Mouse (Mus musculus): ENCODE measurements around the gene Pam16. TPM values are rescaled to one million over a fixed set of nuclear protein-coding genes. Genes with fewer than 3 reads are reported as not detected.
A peak's percentile ranks its signal among the peaks of the same experiment; 100 is the strongest.

The Pam16 gene
- polyA plus RNA-seq, 1 experiment from 2014 or later: 91.2 TPM

- no peaks in the 10 kb centered on the region for H3K9me3 ChIP-seq (replicated peaks; ENCODE audit: control insufficient read depth, low read length)
- H3K36me3 ChIP-seq (ENCODE audit: control insufficient read depth, insufficient read depth): no peaks in the 10 kb centered on the region
- peak overlapping the region; percentile 86 for H3K4me3 ChIP-seq (ENCODE audit: low read length)
- ATAC-seq (replicated peaks; ENCODE audit: extremely low read depth, insufficient read depth, low FRiP score): no peak
- H3K9ac ChIP-seq (ENCODE audit: low read length): peak overlapping the region; percentile 91
- peak overlapping the region; percentile 94 for H3K27ac ChIP-seq (ENCODE audit: low read length)
- no peaks in the 10 kb centered on the region for H3K27me3 ChIP-seq (ENCODE audit: control insufficient read depth, insufficient read depth, low read length)
- H3K4me2 ChIP-seq (ENCODE audit: low read depth, low read length): peak overlapping the region; percentile 94
- WGBS: 28% methylated on average over 3 of the region's 3 CpGs
- peaks cover 66% of the 10 kb centered on the region for H3K4me1 ChIP-seq (ENCODE audit: control insufficient read depth, insufficient read depth, low read length)
Observed at GRCm38 (mm10) chr16:4641119-4641838, 16.5 kb upstream of the Pam16 start.

GRCm38 (mm10) chr16:4640267-4641005 lies 15.6 kb upstream of the Pam16 start:
- no peaks in the 10 kb centered on the region for H3K9me3 ChIP-seq (replicated peaks; ENCODE audit: control insufficient read depth, low read length)
- no peaks in the 10 kb centered on the region for H3K27me3 ChIP-seq (ENCODE audit: control insufficient read depth, insufficient read depth, low read length)
- 6% methylated on average over 17 of the region's 17 CpGs for WGBS
- no peaks in the 10 kb centered on the region for H3K36me3 ChIP-seq (ENCODE audit: control insufficient read depth, insufficient read depth)
- peaks cover 64% of the 10 kb centered on the region for H3K4me1 ChIP-seq (ENCODE audit: control insufficient read depth, insufficient read depth, low read length)
- H3K4me2 ChIP-seq (ENCODE audit: low read depth, low read length): peak overlapping the region; percentile 94
- peak overlapping the region; percentile 94 for H3K27ac ChIP-seq (ENCODE audit: low read length)
- H3K9ac ChIP-seq (ENCODE audit: low read length): peak overlapping the region; percentile 91
- H3K4me3 ChIP-seq (ENCODE audit: low read length): peak overlapping the region; percentile 86
- no peak for ATAC-seq (replicated peaks; ENCODE audit: extremely low read depth, insufficient read depth, low FRiP score)

DNA sequence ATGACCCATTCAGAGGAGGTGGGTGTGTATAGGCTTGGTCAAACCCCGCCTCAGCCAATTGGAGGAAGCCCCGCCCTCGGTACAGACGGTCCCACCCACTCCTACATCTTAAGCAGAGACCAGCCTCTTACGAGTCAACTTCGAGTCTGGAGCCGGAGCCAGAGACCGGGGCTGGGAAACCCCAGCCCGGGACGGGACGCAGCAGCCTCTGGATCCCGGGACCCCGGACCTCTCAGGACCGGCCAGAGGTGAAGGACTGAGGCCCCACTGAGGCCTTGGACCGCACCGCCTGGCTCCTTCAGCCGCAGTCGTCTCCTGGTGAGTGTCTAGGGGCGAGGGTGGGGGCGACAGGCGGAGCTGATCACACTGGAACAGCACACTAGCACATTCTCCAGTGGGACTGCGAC lies 15.0 kb upstream of the Pam16 start, which contains the start of the genes Vasn and Dnaja3:
Vasn (plus strand) TSS at position 111 of the 407 bp plus-strand sequence.
Dnaja3 (plus strand) TSS at position 159 of the 407 bp plus-strand sequence.
- ATAC-seq (replicated peaks; ENCODE audit: extremely low read depth, insufficient read depth, low FRiP score): peak; percentile 83
- Histone ChIP-seq H3K27ac (ENCODE audit: low read length) (peak within 1 kb of the TSS; percentile 94), H3K9me3 (replicated peaks; ENCODE audit: control insufficient read depth, low read length) (no peaks in the 10 kb centered on the region), H3K4me2 (ENCODE audit: low read depth, low read length) (peak within 1 kb of the TSS; percentile 94), H3K4me1 (ENCODE audit: control insufficient read depth, insufficient read depth, low read length) (peaks cover 64% of the 10 kb centered on the region), H3K9ac (ENCODE audit: low read length) (peak within 1 kb of the TSS; percentile 91), H3K36me3 (ENCODE audit: control insufficient read depth, insufficient read depth) (no peaks in the 10 kb centered on the region), H3K4me3 (ENCODE audit: low read length) (peak within 1 kb of the TSS; percentile 86), H3K27me3 (ENCODE audit: control insufficient read depth, insufficient read depth, low read length) (no peaks in the 10 kb centered on the region)
- WGBS: under 1% methylated on average over 22 of the region's 22 CpGs

DNA sequence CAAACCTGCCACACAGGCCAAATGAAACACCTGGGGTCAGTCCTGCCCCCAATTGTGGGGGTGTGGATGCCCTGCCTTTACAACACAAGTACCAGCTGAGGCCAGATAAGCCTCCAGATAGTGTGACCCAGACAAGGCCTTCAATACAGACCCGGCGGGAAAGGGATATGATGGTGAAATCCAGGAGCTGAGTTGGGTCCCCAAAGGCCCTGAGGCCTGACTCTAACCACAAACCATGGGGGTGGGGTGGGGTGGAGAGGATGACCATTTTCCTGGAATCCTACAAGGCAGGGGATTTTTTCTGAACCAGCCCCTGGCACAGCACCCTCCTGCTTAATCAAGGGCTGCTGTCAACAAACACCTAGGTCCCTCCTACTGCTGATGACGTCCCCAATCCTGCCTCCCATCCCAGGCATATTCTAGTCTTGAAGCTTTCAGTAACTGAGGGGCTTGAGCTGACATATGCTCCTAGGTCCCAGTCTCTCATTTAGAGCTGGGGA lies 14.2 kb upstream of the Pam16 start:
- no peaks in the 10 kb centered on the region for H3K36me3 ChIP-seq (ENCODE audit: control insufficient read depth, insufficient read depth)
- ATAC-seq (replicated peaks; ENCODE audit: extremely low read depth, insufficient read depth, low FRiP score): no peak
- no peak overlapping the region for H3K27ac ChIP-seq (ENCODE audit: low read length)
- peaks cover 61% of the 10 kb centered on the region for H3K4me1 ChIP-seq (ENCODE audit: control insufficient read depth, insufficient read depth, low read length)
- H3K27me3 ChIP-seq (ENCODE audit: control insufficient read depth, insufficient read depth, low read length): no peaks in the 10 kb centered on the region
- WGBS: 52% methylated on average over 3 of the region's 3 CpGs
- H3K9ac ChIP-seq (ENCODE audit: low read length): no peak overlapping the region
- no peak overlapping the region for H3K4me3 ChIP-seq (ENCODE audit: low read length)
- H3K4me2 ChIP-seq (ENCODE audit: low read depth, low read length): no peak overlapping the region
- H3K9me3 ChIP-seq (replicated peaks; ENCODE audit: control insufficient read depth, low read length): no peaks in the 10 kb centered on the region

DNA sequence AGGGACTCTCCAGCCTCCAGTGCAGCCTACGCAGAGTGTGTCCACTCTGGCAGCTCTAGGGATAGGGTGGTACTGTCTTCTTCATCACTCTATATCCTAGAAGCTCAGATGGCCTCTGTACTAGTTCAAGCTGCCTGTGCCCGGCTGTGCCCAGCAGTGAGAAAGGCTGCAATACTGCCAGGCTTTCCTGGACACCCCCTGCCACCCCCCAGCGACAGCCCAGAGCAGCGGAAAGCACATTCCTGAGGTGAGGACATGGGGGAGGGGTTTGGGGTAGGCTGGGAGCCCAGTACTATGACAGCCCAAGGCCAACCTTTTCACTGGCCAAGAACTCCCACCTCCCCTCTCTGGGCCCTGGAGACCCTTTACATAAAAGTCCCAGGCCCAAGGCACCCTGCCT lies 11.0 kb upstream of the Pam16 start:
- WGBS: 50% methylated on average over 4 of the region's 4 CpGs
- Histone ChIP-seq H3K4me2 (ENCODE audit: low read depth, low read length) (no peak overlapping the region), H3K36me3 (ENCODE audit: control insufficient read depth, insufficient read depth) (no peaks in the 10 kb centered on the region), H3K9me3 (replicated peaks; ENCODE audit: control insufficient read depth, low read length) (no peaks in the 10 kb centered on the region), H3K27ac (ENCODE audit: low read length) (no peak overlapping the region), H3K27me3 (ENCODE audit: control insufficient read depth, insufficient read depth, low read length) (no peaks in the 10 kb centered on the region), H3K9ac (ENCODE audit: low read length) (peak overlapping the region; percentile 41), H3K4me3 (ENCODE audit: low read length) (no peak overlapping the region), H3K4me1 (ENCODE audit: control insufficient read depth, insufficient read depth, low read length) (peaks cover 29% of the 10 kb centered on the region)
- ATAC-seq (replicated peaks; ENCODE audit: extremely low read depth, insufficient read depth, low FRiP score): no peak

GRCm38 (mm10) chr16:4634681-4635080 lies 9.9 kb upstream of the Pam16 start:
- peak overlapping the region; percentile 41 for H3K9ac ChIP-seq (ENCODE audit: low read length)
- no peak overlapping the region for H3K4me3 ChIP-seq (ENCODE audit: low read length)
- no peaks in the 10 kb centered on the region for H3K36me3 ChIP-seq (ENCODE audit: control insufficient read depth, insufficient read depth)
- no peaks in the 10 kb centered on the region for H3K9me3 ChIP-seq (replicated peaks; ENCODE audit: control insufficient read depth, low read length)
- H3K4me2 ChIP-seq (ENCODE audit: low read depth, low read length): no peak overlapping the region
- ATAC-seq (replicated peaks; ENCODE audit: extremely low read depth, insufficient read depth, low FRiP score): no peak
- H3K27me3 ChIP-seq (ENCODE audit: control insufficient read depth, insufficient read depth, low read length): no peaks in the 10 kb centered on the region
- H3K4me1 ChIP-seq (ENCODE audit: control insufficient read depth, insufficient read depth, low read length): peaks cover 24% of the 10 kb centered on the region
- H3K27ac ChIP-seq (ENCODE audit: low read length): peak overlapping the region; percentile 47; the same call in 1 of the 2 replicates
- 55% methylated on average over 9 of the region's 9 CpGs for WGBS

DNA sequence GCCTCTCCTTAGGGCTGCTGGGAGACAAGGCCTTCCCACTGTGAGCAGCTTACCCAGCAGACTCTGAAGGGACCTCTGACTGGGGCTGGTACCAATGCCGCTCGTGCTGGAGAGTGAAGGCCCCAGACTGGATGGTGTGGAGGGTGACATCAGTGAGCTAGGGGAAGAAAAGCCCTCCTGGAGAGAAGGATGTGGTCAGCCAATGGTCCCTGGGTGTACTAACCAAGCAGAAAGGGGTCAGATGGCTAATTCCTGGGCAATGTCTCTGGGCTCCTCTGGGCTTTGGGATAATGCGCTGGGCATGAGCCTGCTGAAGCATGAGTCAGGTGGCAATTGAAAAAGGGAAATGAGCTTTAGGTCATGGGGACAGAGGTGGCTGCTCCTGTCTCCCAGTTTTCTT lies 8.9 kb upstream of the Pam16 start:
- no peak for ATAC-seq (replicated peaks; ENCODE audit: extremely low read depth, insufficient read depth, low FRiP score)
- Histone ChIP-seq H3K27me3 (ENCODE audit: control insufficient read depth, insufficient read depth, low read length) (no peaks in the 10 kb centered on the region), H3K9ac (ENCODE audit: low read length) (no peak overlapping the region), H3K4me2 (ENCODE audit: low read depth, low read length) (no peak overlapping the region), H3K9me3 (replicated peaks; ENCODE audit: control insufficient read depth, low read length) (no peaks in the 10 kb centered on the region), H3K4me1 (ENCODE audit: control insufficient read depth, insufficient read depth, low read length) (peaks cover 18% of the 10 kb centered on the region), H3K4me3 (ENCODE audit: low read length) (no peak overlapping the region), H3K36me3 (ENCODE audit: control insufficient read depth, insufficient read depth) (no peaks in the 10 kb centered on the region), H3K27ac (ENCODE audit: low read length) (no peak overlapping the region)
- WGBS: 91% methylated on average over 3 of the region's 3 CpGs

- no peaks in the 10 kb centered on the region for H3K36me3 ChIP-seq (ENCODE audit: control insufficient read depth, insufficient read depth)
- H3K4me3 ChIP-seq (ENCODE audit: low read length): no peak overlapping the region
- H3K4me2 ChIP-seq (ENCODE audit: low read depth, low read length): no peak overlapping the region
- H3K9ac ChIP-seq (ENCODE audit: low read length): no peak overlapping the region
- ATAC-seq (replicated peaks; ENCODE audit: extremely low read depth, insufficient read depth, low FRiP score): no peak
- no peaks in the 10 kb centered on the region for H3K9me3 ChIP-seq (replicated peaks; ENCODE audit: control insufficient read depth, low read length)
- H3K4me1 ChIP-seq (ENCODE audit: control insufficient read depth, insufficient read depth, low read length): peaks cover 20% of the 10 kb centered on the region
- no peaks in the 10 kb centered on the region for H3K27me3 ChIP-seq (ENCODE audit: control insufficient read depth, insufficient read depth, low read length)
- no peak overlapping the region for H3K27ac ChIP-seq (ENCODE audit: low read length)
- 44% methylated on average over 7 of the region's 7 CpGs for WGBS
Observed at GRCm38 (mm10) chr16:4632050-4632449, 7.3 kb upstream of the Pam16 start.

- Histone ChIP-seq H3K9me3 (replicated peaks; ENCODE audit: control insufficient read depth, low read length) (no peaks in the 10 kb centered on the region), H3K4me3 (ENCODE audit: low read length) (no peak overlapping the region), H3K4me2 (ENCODE audit: low read depth, low read length) (no peak overlapping the region), H3K4me1 (ENCODE audit: control insufficient read depth, insufficient read depth, low read length) (peaks cover 12% of the 10 kb centered on the region), H3K9ac (ENCODE audit: low read length) (peak overlapping the region; percentile 23; the same call in 1 of the 2 replicates), H3K27me3 (ENCODE audit: control insufficient read depth, insufficient read depth, low read length) (no peaks in the 10 kb centered on the region), H3K27ac (ENCODE audit: low read length) (no peak overlapping the region), H3K36me3 (ENCODE audit: control insufficient read depth, insufficient read depth) (no peaks in the 10 kb centered on the region)
- 0 out of 2 replicates have a peak, but pooled peaks have one; percentile 39 for ATAC-seq (replicated peaks; ENCODE audit: extremely low read depth, insufficient read depth, low FRiP score)
- WGBS: 19% methylated on average over 6 of the region's 6 CpGs
Observed at GRCm38 (mm10) chr16:4629950-4630349, 5.2 kb upstream of the Pam16 start.

All from heart, embryonic 16.5 days (tissue).